Comparison of ENCODE assay signal across 9 mouse cellular contexts in the genomic region with DNA sequence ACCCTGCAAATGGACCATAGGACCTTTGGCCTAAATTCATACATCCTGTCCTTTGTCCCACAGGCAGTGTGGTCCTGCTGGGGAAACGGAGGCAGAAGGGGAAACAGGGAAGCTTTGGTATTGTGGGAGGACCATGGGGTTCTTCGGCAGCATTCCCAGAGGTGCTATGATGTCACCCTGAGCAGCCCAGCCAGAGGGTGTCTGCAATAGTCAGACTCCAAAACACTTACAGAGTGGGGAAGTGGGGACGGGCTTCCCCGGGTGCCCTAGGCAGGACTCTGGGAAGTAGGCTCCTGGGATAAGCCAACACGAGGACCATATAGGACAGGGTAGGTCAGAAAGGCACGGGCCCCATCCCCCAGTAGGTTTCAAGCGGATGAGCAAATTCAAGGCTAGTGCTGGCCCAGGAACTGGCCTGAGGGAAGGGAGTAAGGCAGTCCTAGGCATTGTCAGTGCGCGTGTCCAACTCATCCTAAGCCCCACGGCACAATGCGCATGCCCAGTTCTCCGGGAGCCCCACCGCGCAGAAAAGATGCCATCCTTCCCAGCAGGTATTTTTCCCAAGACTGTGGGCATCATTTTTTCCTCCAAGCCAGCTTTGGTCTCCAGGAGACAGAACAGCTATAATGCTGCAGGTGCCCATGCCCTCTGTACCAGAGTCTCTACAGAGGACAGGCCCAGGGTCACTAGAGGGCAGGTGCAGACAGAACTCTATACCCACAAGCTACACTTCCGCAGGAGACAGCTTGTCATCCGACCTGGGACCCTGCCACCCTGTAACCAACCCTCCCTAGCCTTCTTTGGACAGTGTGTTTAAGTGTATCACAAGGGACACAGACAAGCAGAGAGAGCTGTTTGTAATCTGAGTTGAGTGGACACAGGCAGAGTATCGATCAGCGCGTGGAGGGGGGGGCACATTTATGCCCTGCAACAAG.
DNase-seq lines count a peak whose midpoint lies in the region; ATAC-seq and TF ChIP-seq lines count a peak whose summit lies in the region.
"Had no signal": no experiment of that assay in that cellular context is flagged by ENCODE, and none has a peak within 500 bp of the region (broad histone marks: within the 10 kb centered on the region; RNA-seq: fewer than 3 reads in every experiment).

No protein-coding gene starts in this region.

- TF ChIP-seq EP300 in heart, postnatal 0 days (IDR thresholded peaks at IDR 0.05; ENCODE audit: low read depth) = no peak

- TF ChIP-seq CTCF in heart, postnatal 0 days (IDR thresholded peaks at IDR 0.05; ENCODE audit: low read depth) = no peak

- no peak for DNase-seq in hindbrain, embryonic 10.5 days (ENCODE audit: low spot score)
- no peak for DNase-seq in hindbrain, embryonic 11.5 days (ENCODE audit: low spot score)
- peak; percentile 3 for DNase-seq in right cerebral cortex, postnatal 25 days
- DNase-seq in right cerebral cortex, postnatal 4 days = no peak
- DNase-seq in heart, postnatal 0 days (ENCODE audit: low spot score) = no peak
- peak; percentile 18 for DNase-seq in lung, postnatal 10 days
- no peak for DNase-seq in thymus, postnatal 36 days

- no peak for ATAC-seq in hindbrain, embryonic 11.5 days (ENCODE audit: low FRiP score)
- no peak for ATAC-seq in heart, postnatal 0 days (ENCODE audit: insufficient read depth, low read depth)
- no peak for ATAC-seq in granulocyte monocyte progenitor cell, adult 5-6 weeks (replicated peaks; ENCODE audit: poor library complexity, severe bottlenecking)

- H3K9me3 ChIP-seq in hindbrain, embryonic 10.5 days = no peaks in the 10 kb centered on the region
- no peaks in the 10 kb centered on the region for H3K9me3 ChIP-seq in hindbrain, embryonic 11.5 days (ENCODE audit: control insufficient read depth, low read length)
- no peaks in the 10 kb centered on the region for H3K9me3 ChIP-seq in heart, postnatal 0 days (replicated peaks; ENCODE audit: control insufficient read depth, low read length)

- no peak overlapping the region for H3K4me2 ChIP-seq in hindbrain, embryonic 11.5 days (replicated peaks; ENCODE audit: low read depth, low read length)
- no peak overlapping the region for H3K4me2 ChIP-seq in heart, postnatal 0 days (ENCODE audit: low read depth, low read length)

- WGBS in hindbrain, embryonic 10.5 days = 74% methylated on average over 19 of the region's 19 CpGs
- 80% methylated on average over 19 of the region's 19 CpGs for WGBS in hindbrain, embryonic 11.5 days
- 67% methylated on average over 19 of the region's 19 CpGs for WGBS in heart, postnatal 0 days

- H3K4me1 ChIP-seq in hindbrain, embryonic 10.5 days (replicated peaks) = peaks cover 49% of the 10 kb centered on the region
- H3K4me1 ChIP-seq in hindbrain, embryonic 11.5 days (replicated peaks; ENCODE audit: control insufficient read depth, insufficient read depth, low read length) = no peaks in the 10 kb centered on the region
- peaks cover 40% of the 10 kb centered on the region for H3K4me1 ChIP-seq in heart, postnatal 0 days (ENCODE audit: control insufficient read depth, insufficient read depth)

- no peak overlapping the region for H3K4me3 ChIP-seq in hindbrain, embryonic 10.5 days
- H3K4me3 ChIP-seq in hindbrain, embryonic 11.5 days (ENCODE audit: low read depth, low read length) = no peak overlapping the region
- H3K4me3 ChIP-seq in heart, postnatal 0 days (ENCODE audit: low read depth, low read length) = no peak overlapping the region

- H3K27ac ChIP-seq in hindbrain, embryonic 10.5 days = 0 out of 2 replicates have a peak overlapping the region, but pooled peaks have one; percentile 57
- no peak overlapping the region for H3K27ac ChIP-seq in hindbrain, embryonic 11.5 days (ENCODE audit: low read depth, low read length)
- H3K27ac ChIP-seq in heart, postnatal 0 days (ENCODE audit: low read depth) = peak overlapping the region; percentile 87
- H3K27ac ChIP-seq: stomach, postnatal 0 days had no signal

- no peaks in the 10 kb centered on the region; the same call in 1 of the 2 replicates for H3K27me3 ChIP-seq in hindbrain, embryonic 10.5 days (ENCODE audit: insufficient read depth, poor library complexity, severe bottlenecking)
- no peaks in the 10 kb centered on the region for H3K27me3 ChIP-seq in hindbrain, embryonic 11.5 days (ENCODE audit: control insufficient read depth, insufficient read depth, low read length)
- no peaks in the 10 kb centered on the region for H3K27me3 ChIP-seq in heart, postnatal 0 days (ENCODE audit: control insufficient read depth, insufficient read depth, low read length)

- H3K9ac ChIP-seq in hindbrain, embryonic 11.5 days (ENCODE audit: low read depth, low read length) = no peak overlapping the region
- H3K9ac ChIP-seq in heart, postnatal 0 days (replicated peaks; ENCODE audit: low read depth, low read length) = no peak overlapping the region; the same call in 1 of the 2 replicates

- peaks cover 31% of the 10 kb centered on the region for H3K36me3 ChIP-seq in hindbrain, embryonic 10.5 days
- H3K36me3 ChIP-seq in hindbrain, embryonic 11.5 days (ENCODE audit: control insufficient read depth, insufficient read depth, low read length) = no peaks in the 10 kb centered on the region
- peaks cover 82% of the 10 kb centered on the region for H3K36me3 ChIP-seq in heart, postnatal 0 days (replicated peaks; ENCODE audit: control insufficient read depth, insufficient read depth, low read length)

Comparison
In these comparisons a context has a peak if more than half of its experiments do, and no peak if none do; other contexts are left out.
1. DNase-seq: peak in right cerebral cortex, postnatal 25 days (single experiment) and lung, postnatal 10 days (single experiment); none in hindbrain, embryonic 10.5 days (single experiment), hindbrain, embryonic 11.5 days (single experiment), right cerebral cortex, postnatal 4 days (single experiment), heart, postnatal 0 days (single experiment) and thymus, postnatal 36 days (0 of 2).